Mouse (Mus musculus) G1E (cell line): ENCODE data around the gene Palm2.

Experiments
- CTCF ChIP-seq: IDR thresholded peaks from 2 replicates; pipeline ENCODE4 v1.5.1; 2012; ENCODE audit warnings: low read depth, low read length, inconsistent platforms, mixed read lengths
- GATA1 ChIP-seq: IDR thresholded peaks from 2 replicates; pipeline ENCODE4 v1.6.1; 2012; ENCODE audit warnings: borderline replicate concordance, low read length, inconsistent platforms, mixed read lengths
- TAL1 ChIP-seq: conservative IDR thresholded peaks from 2 replicates; pipeline ENCODE4 v1.6.1; 2012; ENCODE audit warnings: low read depth, low read length, inconsistent platforms, mixed read lengths

DNA sequence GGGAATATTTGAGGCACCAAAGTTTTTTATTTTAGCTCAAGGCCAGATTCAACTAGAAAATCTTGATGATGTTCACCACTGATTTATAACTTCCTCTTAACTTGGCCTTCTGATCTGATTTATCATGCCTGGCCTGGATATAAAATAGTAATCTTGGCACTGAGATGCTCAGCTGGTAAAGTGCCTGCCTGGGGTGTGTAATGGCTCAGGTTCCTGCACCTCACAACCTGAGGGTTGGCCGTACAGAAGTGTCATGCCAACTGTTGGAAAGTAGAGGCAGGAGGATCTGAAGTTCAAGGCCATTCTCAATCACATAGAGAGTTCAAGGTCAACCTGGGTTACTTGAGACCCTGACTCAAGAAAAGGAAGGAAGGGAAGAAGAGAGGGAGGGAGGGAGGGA is 191.3 kb downstream of the Palm2 start:
- TF ChIP-seq CTCF (no peak), GATA1 (no peak), TAL1 (no peak)
